Mouse (Mus musculus) left cerebral cortex, adult 2 months (tissue): ENCODE measurements at regions not wholly inside any gene's neighbourhood (a gene's known extent, or its start where the extent isn't known, plus 50 kb on each side); places are given as distances from the start of the nearest gene placed in this dataset.
"Not testable (repeated sequence)": the region's sequence is repeated elsewhere in the genome, so short reads cannot be mapped to it uniquely, and the experiment has no call there.

ENCODE experiments used
- DNase-seq, 2 experiments: peaks; one replicate each; pipeline ENCODE4 v3.0.0; 2021 to 2022; ENCODE audit warnings: low spot score in 2 of 2, mixed read lengths in 1 of 2; ENCODE audit errors: extremely low spot score in 1 of 2
- H3K27ac ChIP-seq: fragments of 200-600 bp; 2 replicates; pipeline ENCODE4 v1.8.1; 2022
- H3K4me3 ChIP-seq: fragments of 200-600 bp; 2 replicates; pipeline ENCODE4 v1.8.1; 2022
- CTCF ChIP-seq: fragments of 200-600 bp; IDR thresholded peaks from 2 replicates; pipeline ENCODE4 v1.8.1; 2022; ENCODE audit warnings: antibody characterized with exemption, mild to moderate bottlenecking, moderate library complexity
- intact Hi-C: fragments of 180-260 bp; cut with DNase I; formaldehyde crosslinking; loops from one replicate; pipeline ENCODE4 v1.15.1; 2025

GRCm38 (mm10) chr7:93254287-93254686, 174.6 kb downstream of the Fam181b start:
- intact Hi-C loops, DNase-seq, H3K4me3 ChIP-seq, H3K27ac ChIP-seq: not testable (repeated sequence)

GRCm38 (mm10) chr7:93285748-93286147, 206.1 kb downstream of the Fam181b start:
- no peak for DNase-seq
- intact Hi-C loops, result no loop called here
- Histone ChIP-seq H3K27ac (no peak overlapping the region), H3K4me3 (no peak overlapping the region)
- TF ChIP-seq CTCF, result no peak

- Histone ChIP-seq H3K4me3 (no peak overlapping the region), H3K27ac (no peak overlapping the region)
- DNase-seq, result no peak
- intact Hi-C loops, result no loop called here
- no peak for TF ChIP-seq CTCF
Observed at GRCm38 (mm10) chr7:93291457-93291856, 211.8 kb downstream of the Fam181b start.

- Histone ChIP-seq H3K27ac (no peak overlapping the region), H3K4me3 (no peak overlapping the region)
- no peak for DNase-seq
- no peak for TF ChIP-seq CTCF
- intact Hi-C loops, result no loop called here
Observed at GRCm38 (mm10) chr7:93291945-93292696, 212.5 kb downstream of the Fam181b start.

- H3K27ac ChIP-seq, result no peak overlapping the region
- intact Hi-C loops, result no loop called here
Observed at GRCm38 (mm10) chr7:93312731-93313130, 233.1 kb downstream of the Fam181b start.

GRCm38 (mm10) chr7:93331351-93331750, 251.7 kb downstream of the Fam181b start:
- intact Hi-C loops, result no loop called here
- no peak for TF ChIP-seq CTCF
- H3K4me3 ChIP-seq, result no peak overlapping the region
- H3K27ac ChIP-seq, result no peak overlapping the region
- no peak for DNase-seq

More at GRCm38 (mm10) chr7:93312731-93313130, 233.1 kb downstream of the Fam181b start:
- H3K4me3 ChIP-seq, result no peak overlapping the region
- no peak for TF ChIP-seq CTCF
- no peak for DNase-seq

- no peak for TF ChIP-seq CTCF
- no peak overlapping the region for H3K27ac ChIP-seq
- intact Hi-C loops, result no loop called here
- no peak for DNase-seq
- H3K4me3 ChIP-seq, result no peak overlapping the region
Observed at GRCm38 (mm10) chr7:93332203-93332602, 252.5 kb downstream of the Fam181b start.

GRCm38 (mm10) chr7:93336420-93336819, 256.8 kb downstream of the Fam181b start:
- Histone ChIP-seq H3K27ac (no peak overlapping the region), H3K4me3 (no peak overlapping the region)
- intact Hi-C loops, result loop anchor here (2.0 kb wide), 1 partner anchor 710 kb away; no protein-coding TSS in a partner anchor
- TF ChIP-seq CTCF, result peak; percentile 62
- DNase-seq, result peak; percentile 29 to 42
